Mouse (Mus musculus): ENCODE results near the gene Cnr2. TPM values are rescaled to one million over a fixed set of nuclear protein-coding genes. Genes with fewer than 3 reads are reported as not detected.
A peak's percentile ranks its signal among the peaks of the same experiment; 100 is the strongest.

Cnr2 gene
- polyA plus RNA-seq, 1 experiment from 2014 or later, result 0.48 TPM

GRCm38 (mm10) chr4:135870227-135871023 lies 24.8 kb upstream of the Cnr2 start:
- DNase-seq (ENCODE audit: extremely low spot score, low spot score), result no peak
- H3K27me3 ChIP-seq (ENCODE audit: poor library complexity, severe bottlenecking), result no peaks in the 10 kb centered on the region
- no peaks in the 10 kb centered on the region for H3K9me3 ChIP-seq
- H3K27ac ChIP-seq, result no peak overlapping the region
- peak overlapping the region; percentile 85 for H3K4me3 ChIP-seq
- peaks cover 63% of the 10 kb centered on the region for H3K36me3 ChIP-seq (replicated peaks)
- 58% methylated on average over 2 of the region's 2 CpGs for WGBS
- H3K4me1 ChIP-seq, result peaks cover 47% of the 10 kb centered on the region

GRCm38 (mm10) chr4:135872015-135872414 lies 23.2 kb upstream of the Cnr2 start:
- Histone ChIP-seq H3K9me3 (no peaks in the 10 kb centered on the region), H3K27me3 (ENCODE audit: poor library complexity, severe bottlenecking) (no peaks in the 10 kb centered on the region), H3K4me1 (peaks cover 63% of the 10 kb centered on the region), H3K27ac (peak overlapping the region; percentile 100), H3K4me3 (peak overlapping the region; percentile 85), H3K36me3 (replicated peaks) (peaks cover 48% of the 10 kb centered on the region)
- WGBS, result 75% methylated on average over 3 of the region's 3 CpGs
- no peak for DNase-seq (ENCODE audit: extremely low spot score, low spot score)

GRCm38 (mm10) chr4:135872589-135873391 lies 22.4 kb upstream of the Cnr2 start:
- Histone ChIP-seq H3K36me3 (replicated peaks) (peaks cover 44% of the 10 kb centered on the region), H3K9me3 (no peaks in the 10 kb centered on the region), H3K27me3 (ENCODE audit: poor library complexity, severe bottlenecking) (no peaks in the 10 kb centered on the region), H3K4me1 (peaks cover 65% of the 10 kb centered on the region), H3K27ac (peak overlapping the region; percentile 100), H3K4me3 (peak overlapping the region; percentile 85)
- WGBS, result 14% methylated on average over 17 of the region's 17 CpGs
- DNase-seq (ENCODE audit: extremely low spot score, low spot score), result no peak

- Histone ChIP-seq H3K36me3 (replicated peaks) (peaks cover 42% of the 10 kb centered on the region), H3K27ac (peak within 1 kb of the TSS; percentile 100), H3K4me3 (peak within 1 kb of the TSS; percentile 85), H3K4me1 (peaks cover 65% of the 10 kb centered on the region), H3K27me3 (ENCODE audit: poor library complexity, severe bottlenecking) (no peaks in the 10 kb centered on the region), H3K9me3 (no peaks in the 10 kb centered on the region)
- under 1% methylated on average over 60 of the region's 60 CpGs for WGBS
- DNase-seq (ENCODE audit: extremely low spot score, low spot score), result peak; percentile 98
These were observed 21.5 kb upstream of the Cnr2 start, which contains the start of gene Pnrc2 for GRCm38 (mm10) chr4:135873526-135874202. Gene Pnrc2, minus strand, starts transcription at chr4:135873850.

- Histone ChIP-seq H3K4me3 (peak overlapping the region; percentile 85), H3K36me3 (replicated peaks) (peaks cover 31% of the 10 kb centered on the region), H3K27ac (peak overlapping the region; percentile 100), H3K9me3 (no peaks in the 10 kb centered on the region), H3K4me1 (peaks cover 60% of the 10 kb centered on the region), H3K27me3 (ENCODE audit: poor library complexity, severe bottlenecking) (no peaks in the 10 kb centered on the region)
- WGBS, result 81% methylated on average over 10 of the region's 10 CpGs
- no peak for DNase-seq (ENCODE audit: extremely low spot score, low spot score)
These were observed 20.3 kb upstream of the Cnr2 start for GRCm38 (mm10) chr4:135874564-135875535.

- 32% methylated on average over 7 of the region's 7 CpGs for WGBS
- Histone ChIP-seq H3K36me3 (replicated peaks) (peaks cover 25% of the 10 kb centered on the region), H3K4me1 (peaks cover 57% of the 10 kb centered on the region)
These were observed 19.6 kb upstream of the Cnr2 start for GRCm38 (mm10) chr4:135875546-135875945.

GRCm38 (mm10) chr4:135875991-135876582 lies 19.1 kb upstream of the Cnr2 start:
- peaks cover 51% of the 10 kb centered on the region for H3K4me1 ChIP-seq
- peak; percentile 53 for DNase-seq (ENCODE audit: extremely low spot score, low spot score)
- H3K36me3 ChIP-seq (replicated peaks), result peaks cover 20% of the 10 kb centered on the region
- peak overlapping the region; percentile 100 for H3K27ac ChIP-seq
- peak overlapping the region; percentile 29 for H3K4me3 ChIP-seq
- no peaks in the 10 kb centered on the region for H3K27me3 ChIP-seq (ENCODE audit: poor library complexity, severe bottlenecking)
- no peaks in the 10 kb centered on the region for H3K9me3 ChIP-seq
- 8% methylated on average over 9 of the region's 9 CpGs for WGBS

More at GRCm38 (mm10) chr4:135875546-135875945, 19.6 kb upstream of the Cnr2 start:
- no peaks in the 10 kb centered on the region for H3K27me3 ChIP-seq (ENCODE audit: poor library complexity, severe bottlenecking)
- DNase-seq (ENCODE audit: extremely low spot score, low spot score), result no peak
- peak overlapping the region; percentile 29; the same call in 1 of the 2 replicates for H3K4me3 ChIP-seq
- H3K27ac ChIP-seq, result peak overlapping the region; percentile 100
- H3K9me3 ChIP-seq, result no peaks in the 10 kb centered on the region

- Histone ChIP-seq H3K36me3 (replicated peaks) (peaks cover 15% of the 10 kb centered on the region), H3K27me3 (ENCODE audit: poor library complexity, severe bottlenecking) (no peaks in the 10 kb centered on the region), H3K9me3 (no peaks in the 10 kb centered on the region), H3K4me1 (peaks cover 46% of the 10 kb centered on the region), H3K27ac (peak overlapping the region; percentile 100), H3K4me3 (peak overlapping the region; percentile 29)
- 7% methylated on average over 16 of the region's 16 CpGs for WGBS
- DNase-seq (ENCODE audit: extremely low spot score, low spot score), result peak; percentile 57
These were observed 18.6 kb upstream of the Cnr2 start for GRCm38 (mm10) chr4:135876583-135877020.

- no peak overlapping the region for H3K4me3 ChIP-seq
- no peaks in the 10 kb centered on the region for H3K9me3 ChIP-seq
- DNase-seq (ENCODE audit: extremely low spot score, low spot score), result no peak
- H3K4me1 ChIP-seq, result peaks cover 35% of the 10 kb centered on the region
- H3K27ac ChIP-seq, result no peak overlapping the region
- WGBS, result 73% methylated on average over 2 of the region's 2 CpGs
- no peaks in the 10 kb centered on the region for H3K27me3 ChIP-seq (ENCODE audit: poor library complexity, severe bottlenecking)
- H3K36me3 ChIP-seq (replicated peaks), result peaks cover 3% of the 10 kb centered on the region
These were observed 17.5 kb upstream of the Cnr2 start for GRCm38 (mm10) chr4:135877742-135878141.

- peaks cover 43% of the 10 kb centered on the region for H3K4me1 ChIP-seq
- H3K4me3 ChIP-seq, result no peak overlapping the region
- H3K36me3 ChIP-seq (replicated peaks), result no peaks in the 10 kb centered on the region
- DNase-seq (ENCODE audit: extremely low spot score, low spot score), result no peak
- H3K27ac ChIP-seq, result no peak overlapping the region
- H3K9me3 ChIP-seq, result no peaks in the 10 kb centered on the region
- 76% methylated on average over 6 of the region's 6 CpGs for WGBS
- no peaks in the 10 kb centered on the region for H3K27me3 ChIP-seq (ENCODE audit: poor library complexity, severe bottlenecking)
These were observed 16.2 kb upstream of the Cnr2 start for GRCm38 (mm10) chr4:135879021-135879420.

- H3K4me1 ChIP-seq, result peaks cover 43% of the 10 kb centered on the region
- H3K9me3 ChIP-seq, result no peaks in the 10 kb centered on the region
- H3K4me3 ChIP-seq, result no peak overlapping the region
- no peaks in the 10 kb centered on the region for H3K27me3 ChIP-seq (ENCODE audit: poor library complexity, severe bottlenecking)
- 89% methylated on average over 6 of the region's 6 CpGs for WGBS
- H3K27ac ChIP-seq, result no peak overlapping the region
- H3K36me3 ChIP-seq (replicated peaks), result no peaks in the 10 kb centered on the region
- DNase-seq (ENCODE audit: extremely low spot score, low spot score), result no peak
These were observed 15.2 kb upstream of the Cnr2 start for GRCm38 (mm10) chr4:135880018-135880417.

All from forebrain, embryonic 10.5 days (tissue).